Mouse (Mus musculus): ENCODE results near the gene Mapk14. TPM values are rescaled to one million over a fixed set of nuclear protein-coding genes. Genes with fewer than 3 reads are reported as not detected.

Mapk14 gene
- polyA plus RNA-seq, 1 experiment: 92.2 TPM

DNA sequence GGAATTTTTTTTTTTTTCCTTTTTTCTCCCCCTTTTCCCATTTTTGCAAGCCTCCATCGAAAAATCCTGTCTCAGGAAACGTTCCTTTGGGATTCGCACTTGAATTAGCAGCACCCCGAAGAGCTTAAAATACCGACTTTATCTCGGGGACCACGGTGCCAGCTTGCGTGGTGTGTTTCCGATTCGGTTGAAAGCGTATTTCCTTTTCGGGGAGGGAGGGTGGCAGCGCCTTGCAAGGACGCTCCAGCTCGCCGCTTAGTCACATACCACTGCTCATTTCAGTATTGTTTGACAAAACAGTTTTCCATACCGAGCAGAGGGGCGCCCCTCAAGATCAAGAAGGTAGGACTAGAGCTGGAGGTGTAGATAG, 1.2 kb downstream of the Mapk14 start:
- under 1% methylated on average over 18 of the region's 18 CpGs for WGBS

DNA sequence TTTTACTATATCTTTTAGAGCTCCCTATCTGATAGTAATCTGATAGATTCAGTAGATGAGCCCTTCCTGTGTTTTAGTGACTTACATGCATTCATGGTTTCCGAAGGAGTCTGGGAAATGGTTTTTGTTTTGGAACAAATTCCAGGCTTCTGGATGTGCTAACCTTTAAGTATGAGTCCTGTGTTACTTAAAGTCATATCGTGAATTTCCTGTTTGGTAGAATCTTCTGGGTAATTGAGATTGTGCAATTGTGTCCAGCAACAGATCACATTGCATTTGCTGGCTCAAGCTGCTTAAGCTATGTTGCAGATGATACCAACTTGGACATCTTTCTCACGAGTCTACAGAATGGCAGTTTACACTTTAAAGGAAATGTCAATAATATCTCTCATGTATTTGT, 2.0 kb downstream of the Mapk14 start:
- H3K36me3 ChIP-seq (ENCODE audit: control insufficient read depth, insufficient read depth, low read length): no peaks in the 10 kb centered on the region
- WGBS: 6% methylated on average over 3 of the region's 3 CpGs
- peak overlapping the region; percentile 42; the same call in 1 of the 2 replicates for H3K4me3 ChIP-seq (ENCODE audit: insufficient read depth, low read depth, low read length)
- TF ChIP-seq POLR2A (IDR thresholded peaks at IDR 0.05; ENCODE audit: low read depth, low read length) (no peak), CTCF (conservative IDR thresholded peaks at IDR 0.05; ENCODE audit: insufficient read depth, insufficient read length, low read depth, low read length) (no peak)
- no peaks in the 10 kb centered on the region for H3K27me3 ChIP-seq (replicated peaks; ENCODE audit: control insufficient read depth, insufficient read depth, low read length)
- no peak overlapping the region; the same call in 1 of the 2 replicates for H3K27ac ChIP-seq (ENCODE audit: insufficient read depth, low read depth, low read length)
- DNase-seq: peak; percentile 41
- peaks cover 34% of the 10 kb centered on the region for H3K4me1 ChIP-seq (ENCODE audit: control insufficient read depth, insufficient read depth, low read length)

More for the DNA sequence above, 1.2 kb downstream of the Mapk14 start:
- peak overlapping the region; percentile 94 for H3K27ac ChIP-seq (ENCODE audit: insufficient read depth, low read depth, low read length)
- no peaks in the 10 kb centered on the region for H3K36me3 ChIP-seq (ENCODE audit: control insufficient read depth, insufficient read depth, low read length)
- TF ChIP-seq POLR2A (IDR thresholded peaks at IDR 0.05; ENCODE audit: low read depth, low read length) (no peak), CTCF (conservative IDR thresholded peaks at IDR 0.05; ENCODE audit: insufficient read depth, insufficient read length, low read depth, low read length) (no peak)
- H3K4me3 ChIP-seq (ENCODE audit: insufficient read depth, low read depth, low read length): peak overlapping the region; percentile 78
- DNase-seq: peak; percentile 72
- H3K27me3 ChIP-seq (replicated peaks; ENCODE audit: control insufficient read depth, insufficient read depth, low read length): no peaks in the 10 kb centered on the region
- H3K4me1 ChIP-seq (ENCODE audit: control insufficient read depth, insufficient read depth, low read length): peaks cover 27% of the 10 kb centered on the region

DNA sequence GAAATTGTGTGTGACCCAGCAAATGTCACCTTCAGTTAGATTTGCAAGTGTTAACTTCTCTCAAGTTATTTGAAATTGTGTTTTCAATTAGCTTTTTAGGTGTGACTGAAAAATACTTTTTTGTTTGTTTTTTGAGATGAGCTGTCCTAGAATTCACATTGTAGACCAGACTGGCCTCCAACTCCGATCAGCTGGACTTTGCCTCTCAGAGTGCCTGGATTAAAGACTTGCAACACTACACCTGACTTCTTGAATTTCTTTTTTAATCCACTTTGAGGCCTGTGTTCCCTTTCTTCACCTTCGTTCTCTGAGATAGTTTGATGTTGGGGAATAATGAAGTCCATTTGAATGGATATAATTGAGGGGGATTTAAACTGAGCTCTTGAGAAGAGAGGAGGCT, 2.9 kb downstream of the Mapk14 start:
- TF ChIP-seq CTCF (conservative IDR thresholded peaks at IDR 0.05; ENCODE audit: insufficient read depth, insufficient read length, low read depth, low read length): no peak
- no peak for TF ChIP-seq POLR2A (IDR thresholded peaks at IDR 0.05; ENCODE audit: low read depth, low read length)
- H3K27ac ChIP-seq (ENCODE audit: insufficient read depth, low read depth, low read length): peak overlapping the region; percentile 86; the same call in 1 of the 2 replicates

DNA sequence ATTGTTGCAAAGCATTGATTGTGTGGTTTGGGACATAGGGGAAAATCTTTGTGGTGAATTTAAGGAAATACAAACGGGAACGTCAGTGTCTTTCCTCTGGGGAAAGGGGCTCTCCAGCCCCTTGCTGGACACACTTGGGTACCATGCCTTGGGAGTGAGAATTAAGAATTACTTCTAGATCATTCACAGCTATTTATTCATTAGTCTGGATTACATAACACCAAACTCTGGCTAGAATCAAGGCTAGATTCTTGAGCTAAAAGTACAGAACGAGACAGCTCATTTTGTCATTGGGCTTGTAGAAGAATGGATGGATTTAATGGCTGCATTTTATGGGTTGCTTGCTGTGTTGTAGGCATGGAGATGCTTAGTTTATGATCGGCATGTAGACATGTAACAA, 3.7 kb downstream of the Mapk14 start:
- 62% methylated on average over 4 of the region's 4 CpGs for WGBS
- DNase-seq: peak; percentile 34
- no peaks in the 10 kb centered on the region for H3K27me3 ChIP-seq (replicated peaks; ENCODE audit: control insufficient read depth, insufficient read depth, low read length)
- H3K4me1 ChIP-seq (ENCODE audit: control insufficient read depth, insufficient read depth, low read length): peaks cover 44% of the 10 kb centered on the region
- H3K36me3 ChIP-seq (ENCODE audit: control insufficient read depth, insufficient read depth, low read length): no peaks in the 10 kb centered on the region
- H3K27ac ChIP-seq (ENCODE audit: insufficient read depth, low read depth, low read length): peak overlapping the region; percentile 80
- TF ChIP-seq POLR2A (IDR thresholded peaks at IDR 0.05; ENCODE audit: low read depth, low read length): no peak
- TF ChIP-seq CTCF (conservative IDR thresholded peaks at IDR 0.05; ENCODE audit: insufficient read depth, insufficient read length, low read depth, low read length): no peak
- no peak overlapping the region for H3K4me3 ChIP-seq (ENCODE audit: insufficient read depth, low read depth, low read length)

More for the DNA sequence above, 2.9 kb downstream of the Mapk14 start:
- Histone ChIP-seq H3K27me3 (replicated peaks; ENCODE audit: control insufficient read depth, insufficient read depth, low read length) (no peaks in the 10 kb centered on the region), H3K36me3 (ENCODE audit: control insufficient read depth, insufficient read depth, low read length) (no peaks in the 10 kb centered on the region), H3K4me3 (ENCODE audit: insufficient read depth, low read depth, low read length) (no peak overlapping the region), H3K4me1 (ENCODE audit: control insufficient read depth, insufficient read depth, low read length) (peaks cover 40% of the 10 kb centered on the region)
- peak; percentile 70 for DNase-seq
- 48% methylated on average over 2 of the region's 2 CpGs for WGBS

GRCm38 (mm10) chr17:28696641-28697040, 5.5 kb downstream of the Mapk14 start:
- Histone ChIP-seq H3K27me3 (replicated peaks; ENCODE audit: control insufficient read depth, insufficient read depth, low read length) (no peaks in the 10 kb centered on the region), H3K4me1 (ENCODE audit: control insufficient read depth, insufficient read depth, low read length) (peaks cover 52% of the 10 kb centered on the region), H3K36me3 (ENCODE audit: control insufficient read depth, insufficient read depth, low read length) (no peaks in the 10 kb centered on the region), H3K4me3 (ENCODE audit: insufficient read depth, low read depth, low read length) (no peak overlapping the region), H3K27ac (ENCODE audit: insufficient read depth, low read depth, low read length) (peak overlapping the region; percentile 97)
- WGBS: 14% methylated on average over 2 of the region's 2 CpGs
- DNase-seq: peak; percentile 87
- TF ChIP-seq POLR2A (IDR thresholded peaks at IDR 0.05; ENCODE audit: low read depth, low read length): no peak
- TF ChIP-seq CTCF (conservative IDR thresholded peaks at IDR 0.05; ENCODE audit: insufficient read depth, insufficient read length, low read depth, low read length): no peak

GRCm38 (mm10) chr17:28697290-28698195, 6.4 kb downstream of the Mapk14 start:
- Histone ChIP-seq H3K36me3 (ENCODE audit: control insufficient read depth, insufficient read depth, low read length) (no peaks in the 10 kb centered on the region), H3K4me1 (ENCODE audit: control insufficient read depth, insufficient read depth, low read length) (peaks cover 59% of the 10 kb centered on the region), H3K27me3 (replicated peaks; ENCODE audit: control insufficient read depth, insufficient read depth, low read length) (no peaks in the 10 kb centered on the region), H3K27ac (ENCODE audit: insufficient read depth, low read depth, low read length) (peak overlapping the region; percentile 87), H3K4me3 (ENCODE audit: insufficient read depth, low read depth, low read length) (no peak overlapping the region)
- 46% methylated on average over 13 of the region's 13 CpGs for WGBS
- DNase-seq: peak; percentile 48
- no peak for TF ChIP-seq CTCF (conservative IDR thresholded peaks at IDR 0.05; ENCODE audit: insufficient read depth, insufficient read length, low read depth, low read length)
- no peak for TF ChIP-seq POLR2A (IDR thresholded peaks at IDR 0.05; ENCODE audit: low read depth, low read length)

DNA sequence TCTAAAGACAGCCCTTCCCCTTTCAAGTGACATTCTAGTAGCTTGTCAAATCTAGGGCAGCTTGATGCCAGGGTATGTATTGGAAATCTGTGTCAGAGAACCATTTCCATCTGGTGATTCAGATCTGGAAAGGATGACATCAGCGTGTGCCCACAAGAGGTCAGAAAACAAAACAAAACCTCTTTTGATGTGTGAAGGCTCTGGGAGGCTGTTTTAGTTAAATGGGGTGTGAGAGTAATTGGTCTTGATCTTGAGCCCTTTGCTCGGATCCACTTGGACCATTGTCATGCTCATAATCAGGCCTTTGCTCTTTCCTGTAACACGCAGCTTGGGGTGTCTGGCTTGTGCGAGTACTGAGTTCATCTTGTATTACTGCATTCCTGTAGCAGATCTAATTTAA, 7.1 kb downstream of the Mapk14 start:
- Histone ChIP-seq H3K27ac (ENCODE audit: insufficient read depth, low read depth, low read length) (peak overlapping the region; percentile 87), H3K36me3 (ENCODE audit: control insufficient read depth, insufficient read depth, low read length) (no peaks in the 10 kb centered on the region), H3K27me3 (replicated peaks; ENCODE audit: control insufficient read depth, insufficient read depth, low read length) (no peaks in the 10 kb centered on the region), H3K4me1 (ENCODE audit: control insufficient read depth, insufficient read depth, low read length) (peaks cover 62% of the 10 kb centered on the region), H3K4me3 (ENCODE audit: insufficient read depth, low read depth, low read length) (no peak overlapping the region)
- DNase-seq: peak; percentile 74
- no peak for TF ChIP-seq POLR2A (IDR thresholded peaks at IDR 0.05; ENCODE audit: low read depth, low read length)
- TF ChIP-seq CTCF (conservative IDR thresholded peaks at IDR 0.05; ENCODE audit: insufficient read depth, insufficient read length, low read depth, low read length): no peak
- WGBS: 29% methylated on average over 4 of the region's 4 CpGs

All from kidney, adult 2 months (tissue).